Mouse (Mus musculus) ES-E14 (cell line): ENCODE data around the gene Cars.

Experiments used
- CHD2 ChIP-seq: IDR thresholded peaks from 2 replicates; pipeline ENCODE4 v1.6.1; 2014; ENCODE audit warnings: mild to moderate bottlenecking, low read depth, low read length, inconsistent platforms
- HCFC1 ChIP-seq: IDR thresholded peaks from 2 replicates; pipeline ENCODE4 v1.6.1; 2012; ENCODE audit warnings: low read length, inconsistent platforms, borderline replicate concordance; ENCODE audit not compliant: insufficient read depth
- MAFK ChIP-seq: IDR thresholded peaks from 2 replicates; pipeline ENCODE4 v1.6.1; 2014; ENCODE audit warnings: mild to moderate bottlenecking, low read depth, low read length, inconsistent platforms; ENCODE audit not compliant: insufficient read depth
- ZC3H11A ChIP-seq: IDR thresholded peaks from 2 replicates; pipeline ENCODE4 v1.6.1; 2012; ENCODE audit warnings: low read depth, mild to moderate bottlenecking, inconsistent platforms, low read length, borderline replicate concordance
- ZNF384 ChIP-seq: IDR thresholded peaks from 2 replicates; pipeline ENCODE4 v1.6.1; 2012; ENCODE audit warnings: low read depth, low read length, inconsistent platforms

- TF ChIP-seq MAFK (no peak), CHD2 (no peak), ZNF384 (no peak), ZC3H11A (no peak), HCFC1 (no peak)
Observed at GRCm38 (mm10) chr7:143514416-143514768, 85.5 kb downstream of the Cars start.
